Mouse (Mus musculus) adrenal gland (tissue): ENCODE results near the gene Serpina10.
"Not testable (repeated sequence)": the region's sequence is repeated elsewhere in the genome, so short reads cannot be mapped to it uniquely, and the experiment has no call there.

Experiments used
- intact Hi-C: fragments of 180-260 bp; cut with DNase I; formaldehyde crosslinking; loops from one replicate; pipeline ENCODE4 v1.15.1; 2025
- long read RNA-seq, 2 experiments: library from polyadenylated mRNA; unstranded; transcript quantifications; one replicate each; pipeline ENCODE4 v2.0.0; 2020; ENCODE audit warnings: borderline replicate concordance in 1 of 2; ENCODE audit not compliant: insufficient replicate concordance in 1 of 2

The Serpina10 gene
- long read RNA-seq, experiment 1 = 0 reads
- long read RNA-seq, experiment 2 = 0 reads

- intact Hi-C loops = no loop called here
Measured at GRCm38 (mm10) chr12:103631203-103631612, at the start of gene Serpina10. Serpina10 (minus strand) TSS chr12:103631444.

- intact Hi-C loops = not testable (repeated sequence)
Measured at GRCm38 (mm10) chr12:103679853-103680252, 48.6 kb upstream of the Serpina10 start.

- intact Hi-C loops = no loop called here
Measured at GRCm38 (mm10) chr12:103676039-103676438, 44.8 kb upstream of the Serpina10 start, which contains the start of gene Serpina16. Serpina16 (minus strand) TSS chr12:103676139.

GRCm38 (mm10) chr12:103673179-103673578 lies 41.9 kb upstream of the Serpina10 start:
- intact Hi-C loops = no loop called here

GRCm38 (mm10) chr12:103671483-103671882 lies 40.2 kb upstream of the Serpina10 start:
- intact Hi-C loops = no loop called here

- intact Hi-C loops = no loop called here
Measured at GRCm38 (mm10) chr12:103670964-103671363, 39.7 kb upstream of the Serpina10 start.

GRCm38 (mm10) chr12:103670344-103670743 lies 39.1 kb upstream of the Serpina10 start:
- intact Hi-C loops = no loop called here

- intact Hi-C loops = no loop called here
Measured at GRCm38 (mm10) chr12:103665286-103665685, 34.0 kb upstream of the Serpina10 start.

- intact Hi-C loops = not testable (repeated sequence)
Measured at GRCm38 (mm10) chr12:103662053-103662452, 30.8 kb upstream of the Serpina10 start.

GRCm38 (mm10) chr12:103660076-103660475 lies 28.8 kb upstream of the Serpina10 start:
- intact Hi-C loops = no loop called here

- intact Hi-C loops = no loop called here
Measured at GRCm38 (mm10) chr12:103659171-103659570, 27.9 kb upstream of the Serpina10 start.

GRCm38 (mm10) chr12:103657991-103658390 lies 26.7 kb upstream of the Serpina10 start:
- intact Hi-C loops = no loop called here

GRCm38 (mm10) chr12:103656848-103657626 lies 25.8 kb upstream of the Serpina10 start, which contains the start of gene Serpina6:
Serpina6 (minus strand) TSS chr12:103657212.
- intact Hi-C loops = no loop called here

GRCm38 (mm10) chr12:103655123-103656044 lies 24.1 kb upstream of the Serpina10 start:
- intact Hi-C loops = no loop called here

GRCm38 (mm10) chr12:103653836-103654235 lies 22.6 kb upstream of the Serpina10 start:
- intact Hi-C loops = no loop called here

- intact Hi-C loops = no loop called here
Measured at GRCm38 (mm10) chr12:103646314-103646713, 15.1 kb upstream of the Serpina10 start.

GRCm38 (mm10) chr12:103644601-103645000 lies 13.4 kb upstream of the Serpina10 start:
- intact Hi-C loops = loop anchor here (5.0 kb wide), 2 partner anchors 97 to 147 kb away; no protein-coding TSS in a partner anchor

GRCm38 (mm10) chr12:103643818-103644217 lies 12.6 kb upstream of the Serpina10 start:
- intact Hi-C loops = loop anchor here (5.0 kb wide), 2 partner anchors 97 to 147 kb away; no protein-coding TSS in a partner anchor

- intact Hi-C loops = loop anchor here (5.0 kb wide), 2 partner anchors 96 to 146 kb away; no protein-coding TSS in a partner anchor
Measured at GRCm38 (mm10) chr12:103643336-103643735, 12.1 kb upstream of the Serpina10 start.

GRCm38 (mm10) chr12:103635846-103636245 lies 4.6 kb upstream of the Serpina10 start:
- intact Hi-C loops = no loop called here

GRCm38 (mm10) chr12:103634430-103634829 lies 3.2 kb upstream of the Serpina10 start:
- intact Hi-C loops = no loop called here
